Mouse (Mus musculus) myocyte (in vitro differentiated cells): ENCODE data around the gene Rpa2.

Experiments used
- E2F4 ChIP-seq: IDR thresholded peaks from one replicate; pipeline ENCODE4 v1.6.1; 2011; ENCODE audit warnings: mild to moderate bottlenecking, control low read depth, moderate library complexity; ENCODE audit not compliant: insufficient read depth
- POLR2A ChIP-seq: IDR thresholded peaks from one replicate; pipeline ENCODE4 v1.6.1; 2011; ENCODE audit warnings: low read depth, mild to moderate bottlenecking, control low read depth, moderate library complexity; ENCODE audit not compliant: insufficient read length
- POLR2AphosphoS2 ChIP-seq: IDR thresholded peaks from one replicate; pipeline ENCODE4 v1.6.1; 2011; ENCODE audit warnings: low read depth, control low read depth; ENCODE audit not compliant: insufficient read length
- REST ChIP-seq: IDR thresholded peaks from one replicate; pipeline ENCODE4 v1.6.1; 2011; ENCODE audit warnings: mild to moderate bottlenecking, control low read depth, moderate library complexity; ENCODE audit not compliant: insufficient read depth, insufficient read length
- USF1 ChIP-seq: IDR thresholded peaks from one replicate; pipeline ENCODE4 v1.6.1; 2011; ENCODE audit warnings: low read depth, mild to moderate bottlenecking, control low read depth, moderate library complexity

DNA sequence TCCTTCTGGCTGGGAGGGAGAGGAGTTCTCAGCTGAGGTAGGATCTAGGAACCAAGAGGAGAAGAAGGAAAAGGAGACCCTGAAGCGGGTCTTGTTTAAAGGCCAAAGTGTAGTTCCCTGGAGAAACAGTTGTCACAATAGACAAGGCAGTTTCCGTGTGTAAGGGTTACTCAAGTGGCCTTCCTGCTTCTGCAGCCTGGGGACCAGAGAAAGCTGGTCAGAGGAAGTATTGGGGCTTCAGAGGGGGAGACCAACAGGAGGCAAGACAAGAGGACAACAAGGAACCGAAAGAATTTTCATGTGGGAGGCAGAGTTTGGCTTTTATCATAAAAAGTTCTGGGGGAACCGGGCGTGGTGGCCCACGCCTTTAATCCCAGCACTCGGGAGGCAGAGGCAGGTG, 48.3 kb downstream of the Rpa2 start:
- TF ChIP-seq POLR2A = no peak
- no peak for TF ChIP-seq E2F4
- TF ChIP-seq POLR2AphosphoS2 = no peak
- no peak for TF ChIP-seq REST
- TF ChIP-seq USF1 = no peak
